Mouse (Mus musculus): ENCODE measurements around the gene Adora3.

The Adora3 gene

DNA sequence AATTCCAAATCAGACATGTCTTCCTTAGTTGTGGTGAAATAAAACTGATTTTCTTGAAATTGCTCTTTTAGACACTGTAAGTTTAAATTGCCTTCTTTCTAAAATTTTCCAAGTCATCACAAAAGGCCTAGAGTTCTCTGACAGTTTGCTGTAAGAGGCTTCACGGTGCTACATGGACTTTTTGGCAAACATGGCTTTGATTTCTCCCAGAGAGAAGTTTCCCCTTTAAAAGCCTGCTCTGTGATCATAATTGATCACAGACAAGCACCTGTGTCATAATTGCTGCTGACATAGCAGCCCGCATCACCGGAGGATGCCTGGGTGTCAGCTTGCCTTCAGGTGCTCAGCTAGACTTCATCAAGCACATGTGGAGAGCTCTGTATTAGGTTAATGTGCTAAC lies at the start of gene Adora3, which contains the start of gene Tmigd3:
Gene Adora3 (plus strand): TSS at position 301 of the 400 bp plus-strand sequence.
Gene Tmigd3 (plus strand): TSS at position 346 of the 400 bp plus-strand sequence.
- DNase-seq (ENCODE audit: low spot score) = no peak

DNA sequence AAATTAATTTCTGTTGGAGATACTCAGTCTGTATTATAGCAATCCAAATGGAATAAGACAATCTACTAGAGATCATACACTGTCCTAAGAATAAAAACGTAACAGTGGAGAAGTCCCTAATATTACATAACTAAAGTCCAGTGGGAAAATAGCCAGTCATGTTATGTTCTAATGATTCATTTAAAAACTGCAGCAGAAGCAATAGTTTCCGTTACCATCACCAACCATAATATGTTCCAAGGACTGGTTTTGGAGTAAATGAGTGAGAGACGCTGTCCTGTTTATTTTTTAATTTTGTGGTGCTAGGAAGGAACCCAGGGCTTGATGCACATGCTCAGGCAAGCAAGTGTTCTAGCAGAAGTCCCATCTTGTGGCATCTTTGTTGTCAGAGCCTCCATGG lies 49.2 kb upstream of the Adora3 start:
- no peak for DNase-seq (ENCODE audit: low spot score)

DNA sequence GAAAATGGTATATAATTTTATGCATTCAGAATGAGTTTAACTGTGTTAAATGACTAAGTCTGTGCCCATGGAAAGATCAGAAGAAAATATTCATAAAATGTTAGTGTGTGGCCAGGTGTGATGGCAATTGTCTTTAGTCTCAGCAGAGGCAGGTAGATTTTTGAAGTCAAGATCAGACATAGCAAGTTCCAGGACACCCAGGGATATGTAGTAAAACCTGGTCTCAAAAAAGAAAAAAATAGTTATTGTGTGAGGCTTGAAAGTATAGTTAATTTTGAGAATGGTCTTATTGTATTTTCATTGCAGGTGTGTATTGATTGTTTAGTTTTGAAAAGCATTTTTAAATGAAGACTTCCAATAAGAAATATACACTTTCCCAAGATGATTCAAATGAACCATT lies 47.0 kb upstream of the Adora3 start:
- no peak for DNase-seq (ENCODE audit: low spot score)

DNA sequence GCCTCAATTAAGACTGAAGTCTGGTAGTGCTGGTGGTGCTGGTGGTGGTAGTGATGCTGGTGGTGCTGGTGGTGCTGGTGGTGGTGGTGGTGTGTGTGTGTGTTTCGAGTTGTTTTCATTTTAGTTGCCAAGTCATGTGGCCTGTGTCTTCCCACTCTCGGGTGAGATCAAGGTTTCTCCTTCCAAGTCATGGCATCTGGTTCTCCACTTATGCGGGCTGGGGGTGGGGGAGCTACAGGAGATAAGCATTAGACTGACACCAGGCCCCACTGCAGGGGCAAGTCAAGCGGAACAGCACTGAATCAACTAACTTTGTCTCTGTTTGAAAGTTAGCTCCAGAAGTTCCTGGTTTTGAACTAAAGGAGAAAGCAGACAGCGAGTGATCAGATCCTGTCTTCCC lies 46.6 kb upstream of the Adora3 start:
- DNase-seq (ENCODE audit: low spot score) = no peak

DNA sequence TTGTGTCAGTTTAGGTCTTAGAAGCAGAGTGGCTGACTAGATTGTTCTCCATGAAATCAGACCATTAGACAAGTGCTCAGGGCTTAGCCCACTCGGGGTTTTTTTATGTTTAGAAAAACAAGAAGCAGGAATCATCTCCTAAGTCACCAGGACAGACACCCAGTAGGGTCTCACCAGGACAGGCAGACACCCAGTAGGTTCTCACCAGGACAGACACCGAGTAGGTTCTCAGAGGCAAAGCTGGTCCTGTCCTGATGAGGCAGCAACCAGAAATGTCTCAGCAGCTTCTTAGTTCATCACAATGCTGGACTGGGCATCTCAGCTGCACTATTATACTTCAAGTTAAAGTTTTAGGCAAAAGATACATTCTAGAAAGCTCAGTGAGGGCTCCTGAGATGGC lies 46.0 kb upstream of the Adora3 start:
- DNase-seq (ENCODE audit: low spot score) = no peak

DNA sequence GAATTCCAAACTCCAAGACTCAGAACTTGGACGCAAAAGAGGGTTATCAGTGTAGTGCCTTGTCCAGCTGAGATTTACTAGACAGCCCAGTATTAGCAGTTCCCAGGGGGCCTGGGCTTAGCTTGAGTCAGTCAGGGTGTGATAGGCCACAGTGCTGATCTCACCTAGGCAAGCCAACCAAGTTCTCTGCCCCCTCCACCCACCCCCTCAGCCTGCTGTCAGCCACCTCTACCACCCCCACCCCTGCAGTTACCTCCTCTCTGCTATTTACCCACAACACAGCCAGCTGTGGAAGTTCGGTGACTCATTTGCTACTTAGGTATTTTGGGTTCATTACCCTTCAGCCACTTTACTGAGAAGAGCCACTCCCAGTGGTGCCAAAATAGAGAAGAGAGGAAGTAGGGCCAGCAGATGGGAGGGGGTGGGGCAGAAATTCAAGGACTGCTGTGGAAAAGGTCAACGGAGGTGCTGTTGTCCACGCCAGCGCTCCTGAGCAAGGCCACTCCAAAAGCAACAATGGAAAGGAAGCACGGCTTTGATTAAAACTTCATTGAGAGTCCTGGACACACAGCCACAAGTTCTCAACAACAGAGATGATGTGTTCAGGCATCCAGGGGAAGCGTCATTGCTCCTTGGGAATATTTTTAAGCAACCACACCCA lies 45.0 kb upstream of the Adora3 start:
- DNase-seq (ENCODE audit: low spot score) = peak; percentile 49

DNA sequence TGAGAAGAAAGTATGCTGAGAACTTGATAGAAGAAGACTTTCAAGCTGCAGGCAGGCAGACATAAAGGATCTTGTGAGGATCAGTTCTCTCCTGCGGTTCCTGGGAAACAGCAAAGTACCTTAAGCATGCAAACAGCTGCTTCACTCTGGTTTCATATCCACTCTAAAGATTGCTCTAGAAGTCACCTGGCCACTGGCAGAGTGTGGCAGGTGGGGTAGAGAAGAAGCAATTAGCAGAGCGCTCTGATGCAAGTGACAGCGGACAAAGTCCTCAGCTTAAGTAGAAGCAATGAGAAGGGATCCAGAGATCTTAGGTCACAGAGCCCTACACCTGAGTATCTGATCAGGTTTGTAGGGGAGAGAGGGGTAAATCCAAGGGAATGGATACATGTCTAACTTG lies 39.1 kb upstream of the Adora3 start:
- no peak for DNase-seq (ENCODE audit: low spot score)

DNA sequence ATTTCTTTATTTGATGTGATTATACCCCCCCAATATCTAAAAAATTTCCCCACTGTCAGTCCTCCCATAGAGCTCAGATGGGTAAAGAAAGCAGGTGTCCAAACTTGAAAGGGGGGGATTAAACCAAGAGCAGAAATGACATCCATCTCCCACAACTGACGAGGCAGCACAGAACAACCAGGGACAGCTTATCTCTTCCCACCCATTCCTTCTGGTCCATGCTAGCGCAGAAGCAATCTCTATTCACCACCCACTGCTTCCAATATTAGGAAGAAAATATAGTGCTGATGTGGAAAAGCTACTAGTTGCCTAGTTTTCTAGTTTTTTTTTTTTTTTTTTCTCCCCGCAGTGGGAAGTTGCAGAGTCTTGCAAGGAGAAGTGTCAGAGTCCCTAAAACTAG lies 34.8 kb upstream of the Adora3 start:
- no peak for DNase-seq (ENCODE audit: low spot score)

DNA sequence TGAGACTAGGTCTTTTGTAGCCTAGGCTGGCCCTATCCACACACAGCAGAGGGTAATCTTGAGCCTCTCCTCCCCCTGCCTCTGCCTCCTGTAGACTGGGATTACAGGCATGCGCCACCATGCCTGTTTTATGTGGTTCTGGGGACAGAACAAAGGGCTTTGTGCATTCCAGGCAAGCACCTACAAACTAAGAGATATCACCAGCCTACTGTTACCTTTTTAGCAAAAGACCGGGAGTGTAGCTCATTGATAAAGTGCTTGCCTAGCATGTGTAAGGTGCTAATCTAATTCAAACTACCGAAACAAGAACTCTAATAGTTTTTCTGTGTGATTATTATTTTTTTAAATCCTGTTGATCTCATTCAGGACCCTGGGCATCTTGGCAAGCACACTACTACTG lies 33.8 kb upstream of the Adora3 start:
- no peak for DNase-seq (ENCODE audit: low spot score)

DNA sequence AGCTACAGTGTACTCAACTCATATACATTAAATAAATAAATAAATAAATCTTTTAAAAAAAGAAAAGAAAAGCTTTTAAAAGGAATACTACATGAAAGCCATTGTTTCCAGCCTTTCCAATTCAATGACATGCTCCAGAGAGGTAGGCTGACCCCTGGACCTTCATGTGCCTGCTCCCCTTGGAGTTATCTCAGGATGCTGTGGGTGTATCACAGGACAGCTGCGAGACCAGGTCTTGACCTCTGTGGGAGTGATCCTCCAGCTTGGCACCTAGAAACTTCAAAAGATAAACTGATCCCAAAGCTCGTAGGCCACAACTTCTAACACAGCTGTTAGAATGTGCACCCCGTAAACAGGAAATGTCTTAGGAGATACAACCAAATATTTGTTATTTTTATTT lies 32.0 kb upstream of the Adora3 start:
- DNase-seq (ENCODE audit: low spot score) = no peak

DNA sequence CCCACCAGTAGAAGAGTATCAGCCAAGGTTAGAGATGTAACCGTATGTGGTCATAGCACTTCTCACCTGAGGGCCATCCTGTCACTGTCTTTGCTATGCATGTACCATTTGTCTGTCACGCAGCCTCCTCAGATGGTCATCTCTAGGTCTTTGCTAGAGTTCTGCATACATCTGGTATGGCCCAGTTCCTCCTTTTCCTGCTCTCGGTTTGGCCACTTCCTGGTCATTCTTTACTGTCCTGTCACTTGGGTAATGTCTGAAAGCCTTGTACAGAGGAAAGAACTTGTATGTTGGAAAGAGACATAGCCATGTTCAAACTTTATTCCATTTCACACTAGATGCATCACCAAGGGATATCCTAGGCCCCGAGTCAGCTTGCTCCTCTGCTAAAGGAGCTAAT lies 30.8 kb upstream of the Adora3 start:
- no peak for DNase-seq (ENCODE audit: low spot score)

DNA sequence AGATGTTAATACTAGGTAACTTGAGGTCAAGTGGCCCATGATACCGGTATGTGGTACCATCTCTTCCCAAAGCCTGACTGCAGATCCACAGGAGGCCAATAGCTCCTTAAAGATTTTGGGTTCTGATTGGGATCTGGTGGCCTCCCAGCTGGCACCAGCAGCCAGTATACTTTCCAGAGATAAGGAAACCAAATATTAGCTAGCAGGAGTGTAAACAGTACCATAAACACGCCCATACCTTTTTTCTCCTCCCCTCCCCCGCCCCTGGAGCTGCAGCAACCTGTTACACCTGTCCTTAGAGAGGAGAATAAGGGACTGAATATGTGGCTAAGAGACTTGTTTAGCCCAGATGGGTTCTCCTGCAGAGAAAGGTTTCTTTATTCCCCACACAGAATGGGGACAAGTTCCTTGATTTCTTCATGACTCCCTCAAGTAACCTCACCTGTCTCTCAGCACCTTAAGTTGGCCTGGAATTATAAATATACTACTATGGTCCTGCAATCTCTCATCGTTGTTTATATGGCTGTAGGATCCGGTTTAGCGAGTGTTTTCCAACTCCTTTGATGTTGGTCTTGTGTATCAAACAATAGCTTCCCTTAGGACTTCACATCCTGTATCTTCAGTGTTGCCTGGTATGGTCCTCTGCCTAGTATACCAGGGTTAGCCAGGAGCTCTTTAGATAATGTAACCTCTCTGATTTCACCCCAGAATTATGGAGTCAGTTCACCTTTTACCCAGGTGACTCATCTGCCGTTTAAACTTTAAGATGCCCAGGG lies 24.2 kb upstream of the Adora3 start:
- DNase-seq (ENCODE audit: low spot score) = no peak

DNA sequence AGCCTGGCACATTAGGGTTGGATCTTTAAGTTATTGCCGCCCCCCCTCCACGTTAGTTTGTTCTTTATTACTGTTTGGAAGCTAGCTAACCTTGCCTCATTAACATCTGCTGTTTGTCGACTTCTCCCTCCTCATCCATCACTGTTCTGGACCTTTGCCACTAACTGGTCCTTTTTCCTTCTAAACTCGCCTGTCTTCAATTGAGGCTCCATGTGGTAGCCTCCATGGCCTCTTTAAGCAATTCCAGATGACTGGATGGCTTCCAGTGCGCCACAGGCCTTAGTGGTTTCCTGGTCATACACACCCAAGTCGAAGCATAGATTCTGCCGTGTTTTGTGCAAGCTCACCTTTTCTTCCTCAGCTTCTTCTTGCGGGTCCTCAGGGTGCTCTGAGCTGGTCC lies 16.9 kb upstream of the Adora3 start:
- DNase-seq (ENCODE audit: low spot score) = no peak

DNA sequence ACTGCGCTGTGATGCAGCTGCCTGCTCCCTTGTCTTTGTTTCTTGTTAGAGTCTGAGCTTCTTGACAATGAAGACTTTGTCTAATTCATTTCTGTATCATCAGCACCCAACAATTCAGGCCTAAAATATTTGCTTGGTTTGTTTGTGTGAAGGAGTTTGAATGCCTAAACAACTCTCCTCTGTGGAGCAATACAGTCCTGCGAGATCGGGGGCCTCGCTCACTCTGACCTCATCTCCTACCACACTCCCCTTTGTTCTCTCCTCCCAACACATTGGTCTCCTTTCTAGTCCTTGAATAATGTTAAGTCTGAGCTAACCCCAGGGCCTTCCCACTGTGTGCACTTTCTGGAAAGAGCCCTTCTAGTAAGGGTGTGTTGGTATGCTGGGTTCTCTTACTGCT lies 15.9 kb upstream of the Adora3 start:
- DNase-seq (ENCODE audit: low spot score) = no peak

DNA sequence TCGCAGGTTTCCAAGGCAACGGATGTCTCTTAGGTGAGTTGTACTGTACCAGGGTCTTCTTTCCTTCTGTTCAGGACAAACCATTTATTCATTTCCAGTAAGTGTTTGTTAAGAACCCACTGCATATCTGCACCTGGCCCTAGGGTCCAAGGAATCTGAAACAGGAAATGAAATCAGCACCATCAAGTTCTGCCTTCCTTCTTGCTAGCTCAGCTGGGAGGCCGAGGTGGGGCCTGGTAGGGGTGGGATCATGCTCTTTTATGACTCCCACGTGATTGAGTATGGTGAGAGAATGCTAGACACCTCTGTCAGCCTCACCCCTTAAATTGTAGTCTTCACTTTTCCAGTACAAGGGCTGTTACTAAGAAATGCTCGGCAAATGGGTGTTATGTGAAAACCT lies 13.1 kb upstream of the Adora3 start:
- no peak for DNase-seq (ENCODE audit: low spot score)

DNA sequence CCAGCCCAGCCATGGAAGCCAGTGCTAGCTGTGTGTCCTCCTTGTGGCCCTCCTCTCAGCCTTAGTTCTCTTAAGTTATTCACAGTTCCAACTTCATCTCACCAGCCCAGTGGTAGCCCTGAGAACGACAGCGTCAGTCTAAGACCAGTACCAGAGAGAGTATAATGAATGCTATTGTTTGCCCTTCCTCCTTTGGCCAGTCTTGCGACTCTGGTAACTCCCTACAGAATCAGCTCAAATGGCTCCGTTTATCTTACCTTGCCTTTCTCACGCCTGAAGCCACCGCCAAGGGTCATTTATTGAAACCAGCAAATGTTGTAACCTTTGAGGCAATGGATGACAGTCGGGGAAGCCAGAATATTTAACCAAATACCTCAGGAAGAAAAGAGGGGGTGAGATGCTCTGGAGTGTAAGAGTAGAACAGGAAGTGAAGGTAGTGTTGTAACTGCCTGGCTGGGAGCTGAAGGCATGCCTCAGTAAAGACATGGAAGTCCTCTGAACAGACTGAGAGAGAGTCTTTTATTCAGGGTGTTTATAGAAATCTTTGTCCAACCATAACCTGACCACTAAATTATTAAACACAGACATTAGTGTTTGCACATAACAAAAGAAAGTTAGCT lies 8.8 kb upstream of the Adora3 start:
- no peak for DNase-seq (ENCODE audit: low spot score)

DNA sequence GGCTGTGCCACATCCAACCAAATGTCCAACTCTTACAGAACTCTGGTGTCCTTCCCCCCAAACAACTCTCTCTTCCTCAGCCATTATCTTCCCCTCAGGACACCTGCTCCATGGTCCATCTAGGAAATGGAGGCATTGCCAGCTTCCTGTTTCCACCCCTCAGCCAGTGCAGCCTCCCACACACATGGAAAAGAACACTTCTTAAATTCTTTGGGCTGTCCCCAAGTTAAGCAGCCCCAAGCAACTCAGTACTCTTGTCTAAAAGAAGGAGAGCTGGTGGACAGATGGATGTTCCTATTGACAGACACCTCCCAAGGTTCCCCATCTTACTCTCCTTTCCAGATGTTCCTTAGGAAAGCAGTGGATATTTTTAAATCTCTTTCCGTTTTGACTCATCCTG lies 6.5 kb upstream of the Adora3 start:
- no peak for DNase-seq (ENCODE audit: low spot score)

DNA sequence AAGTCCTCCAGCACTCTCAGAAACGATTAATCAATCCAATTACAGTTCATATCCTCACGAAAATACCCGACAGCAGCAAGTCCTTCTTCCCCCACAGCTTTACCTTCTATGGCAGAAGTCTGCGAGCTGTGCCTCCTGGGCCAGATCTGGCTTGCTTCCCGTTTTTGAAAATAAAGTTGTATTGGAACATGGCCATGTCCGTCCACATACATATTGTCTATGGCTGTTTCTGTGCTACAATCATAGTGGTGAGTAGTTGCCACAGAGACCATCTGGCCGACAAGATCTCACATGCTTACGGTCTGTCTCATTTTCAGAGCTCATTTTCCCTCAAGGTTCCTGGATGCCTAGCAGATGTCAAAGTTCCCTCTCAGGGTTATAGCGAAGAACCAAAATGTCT lies 5.5 kb upstream of the Adora3 start:
- DNase-seq (ENCODE audit: low spot score) = no peak

DNA sequence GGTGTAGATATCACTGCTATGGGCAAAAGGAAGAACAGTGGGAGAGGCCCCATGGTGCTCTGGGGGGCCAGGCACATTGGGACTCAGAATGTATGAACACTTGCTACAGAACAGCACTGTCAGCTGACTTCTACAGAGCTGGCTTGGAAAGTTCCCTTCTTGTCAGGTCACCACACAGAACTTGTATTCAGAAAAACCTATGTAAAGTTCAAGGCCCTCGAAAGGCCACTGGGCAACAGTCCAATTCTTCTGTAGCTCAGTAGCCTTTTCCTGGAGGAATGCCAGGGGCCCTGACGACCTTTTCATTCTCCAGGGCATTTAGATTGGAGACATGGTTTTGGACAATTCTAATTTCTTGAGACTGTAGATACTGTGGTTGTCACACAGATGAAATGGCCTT lies 2.5 kb upstream of the Adora3 start:
- DNase-seq (ENCODE audit: low spot score) = no peak

DNA sequence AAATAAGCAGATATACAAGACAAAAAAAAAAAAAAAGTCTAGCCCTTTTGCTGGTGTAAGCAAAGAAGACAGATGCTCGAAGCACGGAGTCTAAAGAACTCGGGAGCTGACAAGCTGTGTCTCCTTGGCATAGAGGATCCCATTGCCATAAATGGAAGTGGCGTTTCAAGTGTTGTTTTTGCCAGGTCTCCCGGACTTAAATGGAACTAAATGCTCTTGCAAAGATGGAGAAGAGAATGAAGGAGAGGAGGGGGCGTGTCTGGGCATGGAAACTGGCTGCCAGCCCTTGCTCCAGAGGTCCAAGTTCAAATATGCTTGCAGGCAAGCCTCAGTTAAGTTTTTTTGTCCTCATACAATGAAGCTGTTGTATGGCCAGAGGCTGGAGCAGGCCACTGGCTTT lies 1.4 kb downstream of the Adora3 start:
- DNase-seq (ENCODE audit: low spot score) = no peak

DNA sequence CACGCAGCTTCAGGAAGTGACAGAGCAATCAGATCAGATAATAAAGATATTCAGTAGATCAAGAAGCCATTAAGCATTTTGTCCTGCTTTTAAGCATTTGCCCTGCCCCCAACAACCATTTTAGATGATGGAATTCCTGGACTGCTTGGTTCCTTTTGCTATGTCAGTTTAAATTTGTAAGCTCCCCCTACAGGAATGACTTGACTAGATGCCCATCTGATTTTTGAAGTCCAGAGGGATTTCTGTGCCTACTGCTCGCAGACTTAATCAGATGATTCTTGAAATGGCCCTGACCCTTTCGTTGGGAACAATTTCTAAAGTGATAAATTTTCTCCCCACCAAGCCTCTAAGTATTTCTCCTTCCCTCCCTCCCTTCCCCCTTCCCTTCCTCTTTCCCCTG lies 1.9 kb downstream of the Adora3 start:
- no peak for DNase-seq (ENCODE audit: low spot score)

DNA sequence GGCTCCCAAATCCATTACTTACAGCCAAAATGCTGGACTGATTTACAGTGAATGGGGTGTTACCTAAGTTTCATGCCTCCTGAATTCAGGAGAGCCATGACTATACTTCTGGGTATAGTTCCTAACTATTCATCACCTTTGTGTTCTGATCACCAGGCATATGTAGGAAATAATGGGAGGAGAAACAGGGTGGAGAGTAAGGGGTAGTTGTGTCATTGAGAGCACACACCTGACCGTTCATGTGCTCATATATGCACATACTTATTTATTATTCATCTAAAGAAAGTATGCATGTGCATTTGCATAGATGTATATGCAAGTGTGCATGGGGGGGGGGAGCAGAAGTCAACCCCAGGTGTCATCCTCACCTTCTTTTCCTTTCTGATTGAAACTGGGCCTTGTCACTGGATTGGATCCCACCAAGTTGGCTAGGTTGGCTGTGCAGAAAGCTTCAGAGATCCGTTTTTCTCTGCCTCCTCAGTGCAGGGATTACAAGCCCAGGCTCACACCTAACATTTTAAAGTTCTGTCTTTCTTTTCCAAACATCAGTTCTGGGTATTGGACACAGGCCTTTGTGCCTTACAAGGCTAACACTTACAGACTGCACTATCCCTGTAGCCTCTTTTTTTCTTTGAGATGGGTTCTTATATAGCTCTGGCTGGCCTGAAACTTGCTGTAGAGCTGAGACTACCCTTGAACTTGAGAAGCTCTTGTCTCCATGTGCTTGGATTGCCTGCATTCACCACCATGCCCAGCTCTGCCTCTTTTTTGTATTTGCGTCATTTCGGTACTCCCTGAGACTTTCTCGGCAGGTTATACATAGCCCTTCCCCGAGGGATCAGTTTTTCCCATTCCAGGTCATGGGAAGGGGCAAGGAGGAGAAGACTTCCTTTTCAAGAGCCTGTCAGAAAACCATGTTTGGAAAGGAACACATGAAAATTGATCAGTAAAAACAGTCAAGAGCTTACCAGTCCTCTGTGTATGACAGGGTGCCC lies 3.1 kb downstream of the Adora3 start:
- no peak for DNase-seq (ENCODE audit: low spot score)

Data from testis, postnatal 10 days (tissue).